Mouse (Mus musculus) c-Kit-positive CD71-positive TER-119-negative erythroid progenitor cells, embryonic 14.5 days (primary cell): ENCODE measurements around the gene Scyl2.
"Not testable (repeated sequence)": the region's sequence is repeated elsewhere in the genome, so short reads cannot be mapped to it uniquely, and the experiment has no call there.

ENCODE experiments used
- DNase-seq: peaks from one replicate; pipeline ENCODE4 v3.0.0-alpha.2; 2013; ENCODE audit warnings: low read depth

Scyl2 gene

DNA sequence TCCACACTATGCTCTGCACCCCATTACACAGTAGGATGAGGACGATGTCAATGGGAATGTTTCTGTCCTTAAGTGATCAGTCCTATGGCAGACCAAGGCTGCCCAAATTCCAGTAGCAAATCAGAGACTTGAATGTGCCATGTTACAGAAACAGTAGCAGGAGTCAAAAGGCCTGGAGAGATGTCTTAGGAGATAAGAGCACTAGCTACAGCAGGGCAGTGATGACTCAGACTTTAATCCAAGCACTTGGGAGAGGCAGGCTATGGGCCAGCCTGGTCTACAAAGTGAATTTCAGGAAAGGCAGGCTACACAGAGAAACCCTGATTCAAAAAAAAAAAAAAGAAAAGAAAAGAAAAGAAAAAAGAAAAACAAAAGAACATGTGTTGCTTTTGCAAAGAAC lies 6.6 kb downstream of the Scyl2 start:
- no peak for DNase-seq

DNA sequence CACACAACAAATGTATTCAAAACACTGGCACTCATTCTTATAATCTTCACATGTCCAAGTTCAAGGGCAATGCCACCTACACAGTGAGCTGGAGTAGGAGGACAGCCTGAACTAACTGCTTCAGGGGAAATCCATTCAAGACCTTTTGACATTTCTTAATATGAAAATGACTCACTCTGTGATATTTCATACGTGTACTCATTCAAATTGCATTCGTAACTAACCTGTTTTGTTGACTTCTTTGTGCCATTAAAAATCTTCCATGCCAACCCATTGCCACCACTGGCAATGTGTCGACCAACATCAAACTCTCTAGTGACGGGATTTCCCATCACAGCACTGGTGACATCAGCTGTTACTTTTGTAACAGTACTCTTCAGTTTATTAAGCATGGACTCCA lies 8.0 kb downstream of the Scyl2 start:
- DNase-seq = no peak

DNA sequence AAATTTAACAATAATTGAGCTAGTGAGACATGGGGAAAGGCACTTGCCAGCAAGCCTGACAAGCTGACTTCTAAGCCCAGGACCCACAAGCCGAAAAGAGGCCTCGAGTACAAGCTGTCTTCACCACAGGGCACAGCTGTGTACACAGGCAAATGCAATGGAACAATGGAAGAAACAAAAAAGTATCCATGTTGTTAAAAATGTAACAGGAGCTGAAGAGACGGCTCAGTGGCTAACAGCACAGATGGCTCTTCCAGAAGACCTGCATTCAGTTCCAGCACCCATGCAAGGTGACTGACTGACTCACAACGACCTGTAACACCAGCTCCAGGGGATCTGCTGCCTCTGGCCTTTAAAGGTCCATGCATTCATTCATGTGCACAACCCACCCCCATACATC lies 9.5 kb downstream of the Scyl2 start:
- no peak for DNase-seq

DNA sequence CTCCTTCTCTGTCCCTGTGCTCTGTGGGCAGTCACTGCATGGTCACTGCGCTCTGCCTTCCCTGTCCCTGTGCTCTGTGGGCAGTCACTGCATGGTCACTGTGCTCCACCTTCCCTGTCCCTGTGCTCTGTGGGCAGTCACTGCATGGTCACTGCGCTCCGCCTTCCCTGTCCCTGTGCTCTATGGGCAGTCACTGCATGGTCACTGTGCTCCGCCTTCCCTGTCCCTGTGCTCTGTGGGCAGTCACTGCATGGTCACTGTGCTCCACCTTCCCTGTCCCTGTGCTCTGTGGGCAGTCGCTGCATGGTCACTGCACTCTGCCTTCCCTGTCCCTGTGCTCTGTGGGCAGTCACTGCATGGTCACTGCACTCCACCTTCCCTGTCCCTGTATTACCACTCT lies 15.7 kb downstream of the Scyl2 start:
- not testable (repeated sequence) for DNase-seq

DNA sequence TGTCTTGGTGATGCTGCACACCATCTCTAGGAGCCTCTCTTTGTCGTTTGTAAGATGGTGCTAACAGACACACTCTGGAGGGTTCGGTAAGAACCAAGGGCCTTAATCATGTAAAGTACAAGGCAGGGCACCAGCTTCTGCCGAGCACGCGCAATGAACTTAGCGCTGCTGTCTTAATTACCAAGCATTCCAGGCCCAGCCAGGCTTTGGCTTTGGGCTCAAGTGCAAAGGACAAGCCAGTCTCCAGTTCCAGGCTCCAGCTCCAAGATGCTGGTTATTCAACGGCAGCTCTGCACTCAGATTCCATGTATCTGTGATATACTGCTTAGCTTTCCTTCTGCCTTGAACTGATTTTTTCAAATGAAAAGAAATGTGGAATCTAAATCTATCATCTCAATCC lies 18.5 kb downstream of the Scyl2 start:
- DNase-seq = no peak

DNA sequence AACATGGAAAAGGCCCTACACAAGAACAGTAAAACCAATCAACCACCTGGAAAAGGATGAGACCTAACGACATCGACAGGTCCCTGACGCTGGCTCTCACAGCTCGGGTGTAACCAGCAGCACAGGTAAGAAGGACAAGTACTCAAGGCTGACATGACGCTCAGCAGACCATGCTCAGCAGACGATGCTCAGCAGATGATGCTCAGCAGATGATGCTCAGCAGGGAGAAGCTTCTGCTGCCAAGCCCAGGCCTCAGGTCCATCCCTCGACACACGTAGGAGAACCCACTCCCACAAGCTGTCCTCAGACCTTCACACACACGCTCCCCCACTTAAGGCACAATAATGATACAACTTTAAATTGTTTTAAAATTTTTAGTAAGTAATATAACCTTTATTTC lies 20.4 kb downstream of the Scyl2 start:
- DNase-seq = no peak

DNA sequence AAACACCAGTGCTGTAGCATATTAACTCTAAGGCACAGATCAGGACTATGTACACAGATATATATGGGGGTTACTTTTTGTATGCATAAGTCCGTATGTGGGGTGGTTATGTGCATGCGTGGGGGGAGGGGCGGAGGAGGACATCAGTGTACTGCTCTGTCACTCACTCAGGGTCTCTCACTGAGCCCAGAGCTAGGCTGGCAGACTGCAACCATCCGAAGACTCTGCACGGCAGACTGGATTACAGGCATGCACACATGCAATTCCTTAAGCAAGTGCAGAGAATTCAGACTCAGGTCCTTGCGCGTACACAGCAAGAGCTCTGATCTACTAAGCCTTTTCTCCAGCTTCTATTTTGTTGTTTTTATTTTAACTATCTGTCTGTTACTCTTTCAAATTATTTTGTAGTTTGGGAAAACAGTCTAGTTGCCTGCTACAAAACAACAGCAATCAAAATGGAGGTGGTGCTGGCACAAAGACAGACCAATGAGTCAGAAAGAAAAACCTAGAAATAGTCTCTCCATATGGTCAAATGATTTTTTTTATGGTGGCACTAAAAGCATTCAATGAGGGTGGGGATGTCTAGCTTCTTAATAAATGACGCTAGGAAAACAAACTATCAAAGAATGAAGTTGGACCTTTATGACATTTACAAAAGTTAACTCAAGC lies 21.0 kb downstream of the Scyl2 start:
- DNase-seq = no peak

DNA sequence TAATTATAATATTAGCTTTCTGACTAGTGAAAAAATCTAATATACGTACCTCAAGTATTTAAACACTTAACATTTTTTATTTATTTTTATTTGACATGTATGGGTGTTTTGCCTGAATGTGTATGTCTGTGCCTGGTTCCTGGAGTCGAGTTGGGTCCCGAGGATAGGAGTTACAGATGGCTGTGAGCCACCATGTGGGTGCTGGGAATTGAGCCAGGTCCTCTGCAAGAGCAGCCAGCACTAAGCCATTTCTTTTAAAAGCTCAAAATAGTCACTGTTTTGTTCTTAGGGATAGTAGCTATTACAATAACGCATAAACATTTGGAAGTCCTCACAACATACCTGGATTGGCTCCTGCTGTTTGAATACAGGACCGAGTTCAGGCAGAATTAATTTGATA lies 29.7 kb downstream of the Scyl2 start:
- DNase-seq = no peak

DNA sequence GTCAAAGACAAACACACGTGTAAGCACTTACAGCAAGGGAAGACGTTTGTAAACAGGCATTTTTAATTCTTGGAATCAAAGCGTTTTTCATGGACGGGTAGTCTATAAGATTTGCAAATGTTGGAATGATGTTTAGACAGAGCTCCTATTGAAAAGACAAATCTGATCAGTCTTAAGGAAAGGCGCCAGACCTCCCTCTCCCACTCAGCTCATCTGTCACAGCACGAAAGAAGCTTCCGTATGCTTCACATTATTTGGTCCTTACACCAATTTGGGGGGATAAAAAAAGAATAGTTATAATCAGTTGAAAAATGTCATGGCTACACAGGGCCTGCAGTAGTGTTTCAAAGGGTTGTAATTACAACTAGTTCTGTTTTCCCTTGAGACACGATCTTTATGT lies 33.2 kb downstream of the Scyl2 start:
- no peak for DNase-seq

DNA sequence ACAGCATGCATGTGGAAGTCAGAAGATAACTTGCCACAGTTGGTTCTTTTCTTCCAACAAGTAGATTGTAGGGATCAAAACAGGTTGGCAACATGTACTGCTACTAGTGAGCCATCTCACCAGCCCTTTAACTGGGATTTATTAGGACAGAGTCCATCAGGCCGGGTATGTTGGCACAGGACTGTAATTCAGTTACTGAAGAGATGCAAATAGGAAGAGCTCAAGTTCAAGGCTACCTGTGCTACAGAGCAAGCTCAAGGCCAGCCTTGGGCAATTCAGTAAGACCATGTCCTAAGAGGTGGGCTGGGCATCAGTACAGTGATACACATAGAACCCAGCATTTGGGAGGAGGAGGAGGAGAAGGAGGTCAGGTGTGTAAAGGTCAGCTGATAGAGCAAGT lies 34.4 kb downstream of the Scyl2 start:
- no peak for DNase-seq

DNA sequence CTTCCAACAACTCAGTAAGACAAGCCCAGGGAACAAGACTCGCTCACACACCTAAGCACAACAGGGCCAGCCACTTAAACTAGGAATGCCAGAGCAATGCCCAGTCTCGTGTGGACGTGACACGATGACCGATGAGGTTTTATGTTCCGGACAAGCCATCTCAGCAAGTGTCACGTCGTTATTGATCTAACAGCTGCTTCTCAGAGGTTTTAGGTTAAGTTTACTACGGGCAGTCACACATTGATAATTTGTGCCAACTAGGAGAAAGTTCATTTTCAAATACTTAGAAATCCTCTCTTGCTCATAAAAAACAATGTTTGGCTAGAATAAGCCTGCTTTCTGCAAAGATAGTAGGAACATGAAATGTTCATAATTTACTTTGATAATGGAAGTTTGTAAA lies 39.2 kb downstream of the Scyl2 start:
- no peak for DNase-seq

DNA sequence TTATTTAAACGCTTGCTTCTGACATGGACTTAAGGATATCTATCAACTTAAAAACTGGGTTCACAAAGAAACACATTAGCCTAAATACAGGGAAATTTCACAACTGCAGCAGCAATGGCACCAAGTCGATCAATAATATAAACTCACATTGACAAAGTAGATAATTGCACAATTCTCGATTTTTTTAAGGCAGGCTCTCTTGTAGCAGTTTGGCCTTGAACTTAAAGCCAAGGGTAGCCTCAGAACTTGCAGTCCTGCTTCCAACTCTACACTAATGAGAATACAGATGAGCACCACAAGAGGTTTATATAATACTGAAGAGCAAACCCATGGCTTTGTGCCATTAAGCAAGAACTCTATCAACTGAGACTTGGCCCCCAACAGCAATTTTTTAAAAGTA lies 49.1 kb downstream of the Scyl2 start:
- DNase-seq = no peak

DNA sequence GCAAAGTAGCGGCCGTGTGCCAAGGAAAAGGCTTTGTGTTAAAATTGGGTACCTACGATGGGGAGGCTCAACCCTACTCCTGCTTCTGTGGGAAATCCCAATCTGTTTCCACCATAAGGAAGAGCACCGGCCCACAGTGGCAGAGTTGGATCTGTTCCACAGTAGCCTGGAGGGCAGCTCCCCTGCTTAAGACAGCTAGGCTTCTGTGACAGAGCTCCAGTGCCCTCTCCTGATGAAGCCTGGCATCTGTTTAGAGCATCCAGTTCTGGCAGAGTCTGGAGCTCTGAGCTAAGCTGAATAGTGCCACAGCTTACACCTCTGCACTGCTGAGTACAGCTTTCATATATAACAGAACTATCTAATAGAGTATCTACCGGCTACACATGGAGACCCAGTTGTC lies 51.1 kb downstream of the Scyl2 start:
- no peak for DNase-seq

DNA sequence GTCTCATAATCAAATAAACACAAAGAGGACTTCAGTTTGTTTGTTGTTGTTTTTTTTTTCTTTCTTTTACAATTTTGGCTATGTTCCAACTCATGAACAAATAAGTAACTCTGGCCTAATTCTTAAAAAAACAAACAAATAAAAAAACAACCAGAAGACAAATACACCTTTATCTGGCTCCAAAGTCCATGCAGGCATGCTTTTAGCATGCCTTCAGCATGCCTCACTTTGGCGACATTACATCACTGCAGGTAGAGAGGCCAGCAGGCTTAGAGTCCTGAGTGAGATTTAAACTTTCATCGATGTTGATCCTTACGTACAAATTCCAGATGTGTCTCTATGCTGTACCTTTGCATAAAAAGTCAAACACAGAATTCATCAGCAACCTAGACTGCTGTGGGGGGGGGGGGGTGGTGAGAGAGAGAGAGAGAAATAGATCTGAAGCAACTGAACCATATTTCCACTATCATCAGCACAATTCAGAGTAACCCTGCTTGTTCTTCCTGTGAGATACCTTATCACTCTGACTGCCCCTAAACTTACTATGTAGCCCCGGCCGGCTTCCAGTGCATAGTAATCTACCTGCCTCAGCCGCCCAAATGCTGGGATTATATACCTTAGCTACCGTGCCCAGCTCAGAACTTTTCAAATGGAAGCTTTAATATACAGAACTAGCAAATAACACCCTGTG lies 52.2 kb downstream of the Scyl2 start:
- no peak for DNase-seq

DNA sequence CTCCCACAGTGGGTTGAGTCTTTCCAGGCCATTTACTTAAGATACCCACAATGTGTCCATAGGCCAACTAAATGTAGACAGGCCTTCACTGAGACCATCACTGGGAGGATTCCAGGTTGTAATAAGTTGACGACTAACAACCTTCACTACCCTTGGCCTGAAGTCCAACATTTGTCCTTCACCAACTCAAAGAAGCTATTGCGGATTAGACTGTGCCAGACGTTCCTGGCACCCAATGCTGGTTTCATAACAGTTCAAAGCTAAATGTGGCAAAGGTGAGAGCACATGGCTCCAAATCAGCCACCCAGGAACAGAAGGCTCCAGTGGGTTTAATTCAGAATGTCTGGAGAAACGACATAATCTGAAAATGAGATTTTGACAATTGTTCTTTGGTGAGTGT lies 53.0 kb downstream of the Scyl2 start:
- no peak for DNase-seq

DNA sequence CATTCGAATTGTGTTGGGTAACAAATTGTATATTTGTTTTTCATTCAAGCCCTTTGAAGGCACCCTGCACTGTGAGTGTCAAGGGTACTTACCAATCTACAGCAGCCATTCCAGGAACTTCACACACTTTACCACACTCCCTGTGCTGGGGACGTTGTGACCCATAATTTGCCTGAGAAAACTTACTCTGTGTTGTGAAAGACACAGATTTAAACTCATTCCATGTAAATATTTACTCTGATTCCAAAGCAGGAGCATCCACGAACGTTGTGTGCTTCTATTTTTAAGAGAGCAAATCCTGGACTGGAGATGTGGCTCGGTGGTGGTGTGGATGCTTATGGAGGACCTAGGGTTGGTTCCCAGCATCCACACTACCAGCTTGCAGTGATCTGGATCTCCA lies 54.3 kb downstream of the Scyl2 start:
- no peak for DNase-seq

DNA sequence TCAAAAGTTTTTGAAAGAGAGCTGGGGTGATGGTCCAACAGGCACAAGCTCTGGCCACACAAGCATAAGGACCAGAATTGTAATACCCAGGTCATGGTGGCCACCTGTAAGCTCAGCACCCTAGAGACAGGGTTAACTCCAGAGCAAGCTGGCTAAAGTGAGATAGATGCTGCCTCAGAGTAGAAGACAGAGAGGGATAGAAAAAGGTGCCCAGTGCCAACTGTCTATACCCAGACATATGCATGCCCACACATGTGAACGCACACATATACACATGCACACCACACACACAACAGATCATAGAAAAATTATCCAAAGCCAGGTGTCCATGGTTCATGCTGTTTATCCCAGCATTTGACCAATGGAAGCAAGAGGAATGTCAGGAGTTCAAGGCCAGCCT lies 55.5 kb downstream of the Scyl2 start:
- DNase-seq = no peak

DNA sequence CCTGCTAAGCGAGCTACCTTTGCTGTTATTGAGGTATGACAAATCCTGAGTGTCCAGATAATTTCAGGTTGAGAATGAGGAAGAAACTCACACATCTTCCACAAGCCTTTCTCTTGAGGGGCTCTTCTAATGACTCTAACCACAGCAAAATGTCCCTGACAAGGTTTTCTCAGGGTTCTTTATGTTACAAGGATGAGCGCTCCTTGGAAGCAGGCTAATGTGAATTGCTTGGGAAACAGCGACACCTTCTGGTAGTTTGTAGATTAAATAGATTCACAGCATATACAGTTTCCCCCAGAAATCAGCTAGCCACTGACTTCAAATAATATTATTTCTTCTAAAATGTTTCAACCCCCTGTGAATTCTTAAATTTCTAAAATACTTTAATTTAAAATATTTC lies 56.0 kb downstream of the Scyl2 start:
- peak; percentile 67 for DNase-seq

DNA sequence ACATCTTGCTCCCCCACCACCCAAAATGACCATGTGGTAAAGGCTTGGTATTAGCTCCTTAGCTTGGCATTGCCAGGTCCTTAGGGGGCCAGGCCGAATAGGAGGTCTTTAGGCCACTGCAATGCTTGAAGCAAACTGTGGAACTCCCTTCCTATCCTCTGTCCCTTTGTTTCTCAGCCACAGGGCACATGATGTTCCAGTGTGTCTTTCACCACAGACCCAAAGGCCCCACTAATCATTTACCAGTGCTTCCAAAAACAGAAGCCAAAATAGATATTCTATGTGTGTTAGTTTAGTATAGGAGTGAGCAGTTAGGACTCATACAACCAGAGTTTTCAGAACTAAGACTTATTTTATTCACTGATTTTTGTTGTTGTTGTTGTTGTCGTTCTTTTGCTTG lies 59.4 kb downstream of the Scyl2 start:
- no peak for DNase-seq

DNA sequence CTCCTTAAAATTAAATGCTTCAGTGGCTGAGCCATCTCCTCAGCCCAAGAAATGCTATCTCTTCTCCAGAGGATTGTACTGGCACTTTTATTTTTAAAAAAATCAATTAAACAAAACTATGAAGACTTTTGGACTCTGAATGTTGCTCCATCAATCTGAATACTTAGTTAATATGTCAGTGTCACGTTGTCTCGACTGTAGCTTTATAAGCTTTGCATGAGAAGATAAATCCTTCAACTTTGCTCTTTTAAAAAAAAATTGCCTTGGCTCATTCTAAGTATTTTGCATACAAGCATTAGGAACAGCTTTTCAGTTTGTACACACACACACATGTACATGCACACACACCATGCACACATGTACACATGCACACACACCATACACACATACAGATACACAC lies 61.9 kb downstream of the Scyl2 start:
- no peak for DNase-seq

DNA sequence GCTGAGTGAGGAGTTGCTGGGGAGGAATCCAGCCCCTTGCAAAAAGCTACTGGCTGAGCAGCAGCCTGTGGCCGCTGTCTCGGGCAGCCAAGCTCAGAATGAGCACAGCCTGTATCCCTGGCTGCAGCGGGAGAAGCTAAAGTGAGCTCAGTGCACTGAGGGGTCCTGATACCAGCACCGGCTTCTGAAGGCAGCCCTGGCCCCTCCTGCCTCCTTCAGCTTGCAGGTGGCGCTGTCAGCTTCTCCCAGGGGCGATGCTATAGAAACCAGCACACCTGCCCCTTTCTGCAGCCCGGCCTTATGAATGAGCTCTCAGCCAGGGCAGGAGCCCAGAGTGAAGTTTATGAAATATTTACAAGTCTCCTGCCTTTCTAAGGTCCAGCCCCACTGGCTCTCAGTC lies 65.0 kb downstream of the Scyl2 start, which contains the start of gene Slc17a8:
Gene Slc17a8, minus strand, starts transcription at position 125 of the 400 bp plus-strand sequence.
- DNase-seq = no peak

DNA sequence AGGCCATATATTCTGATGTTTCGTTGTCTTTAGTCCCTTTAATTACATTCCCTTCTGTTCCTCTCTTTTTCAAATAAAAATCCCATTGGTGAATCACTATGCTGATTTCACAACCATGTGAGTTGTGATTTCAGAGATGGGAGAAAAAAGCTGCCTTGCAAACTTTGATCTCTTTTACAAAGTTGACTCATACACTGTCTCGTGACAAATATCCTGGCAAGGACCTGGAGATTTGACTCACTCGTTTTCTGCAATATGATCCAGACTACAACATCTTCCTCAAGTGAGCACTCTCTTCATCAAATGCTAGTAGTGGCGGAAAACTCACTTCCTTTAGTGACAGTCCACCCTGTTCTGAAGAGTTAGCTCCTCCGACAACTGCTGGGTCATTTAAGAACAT lies 86.8 kb downstream of the Scyl2 start:
- no peak for DNase-seq

DNA sequence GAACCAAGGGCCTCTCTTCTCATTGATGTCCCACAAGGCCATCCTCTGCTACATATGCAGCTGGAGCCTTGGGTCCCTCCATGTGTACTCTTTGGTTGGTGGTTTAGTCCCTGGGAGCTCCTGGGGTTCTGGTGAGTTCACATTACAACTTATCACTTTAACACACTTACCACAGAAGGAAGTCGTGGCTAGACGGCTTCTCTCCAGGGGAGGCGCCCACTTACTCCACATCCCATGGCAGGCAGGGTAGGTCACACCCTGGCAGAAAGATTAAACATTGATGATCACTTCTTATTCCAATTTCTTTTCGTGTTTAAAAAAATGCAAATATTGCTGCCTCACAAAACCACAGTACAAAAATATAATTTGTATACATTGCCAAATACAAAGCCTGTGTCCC lies 88.8 kb downstream of the Scyl2 start:
- no peak for DNase-seq

DNA sequence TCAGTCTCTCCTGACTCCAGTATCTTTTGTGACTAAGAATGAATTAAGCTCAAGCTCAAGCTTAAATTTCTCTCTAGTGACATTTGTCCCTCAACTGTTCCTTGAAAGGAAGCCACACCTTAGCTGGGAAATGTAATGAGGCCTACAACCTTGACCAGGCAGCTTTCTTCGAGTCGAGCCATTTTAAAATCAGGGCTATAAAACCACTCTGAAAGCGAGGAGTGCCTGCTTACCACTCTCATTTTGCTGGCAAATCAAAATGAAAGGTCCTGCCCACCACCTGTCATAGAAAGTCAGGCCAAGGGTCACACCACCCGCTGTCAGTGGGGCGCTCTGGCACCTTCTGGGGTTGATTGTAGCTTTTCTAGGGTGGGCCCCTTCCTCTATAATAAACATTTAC lies 90.2 kb downstream of the Scyl2 start:
- DNase-seq = no peak
